Mouse (Mus musculus) heart, embryonic 11.5 days (tissue): ENCODE measurements around the gene Wdr12. TPM values are rescaled to one million over a fixed set of nuclear protein-coding genes. Genes with fewer than 3 reads are reported as not detected.
"Not testable (repeated sequence)": the region's sequence is repeated elsewhere in the genome, so short reads cannot be mapped to it uniquely, and the experiment has no call there.

ENCODE experiments used
- ATAC-seq: fragments of 200-750 bp; cut with Nextera tagmentation; replicated peaks from 2 replicates; pipeline ENCODE4 v1.8.0; 2017; ENCODE audit warnings: moderate library complexity; ENCODE audit not compliant: insufficient number of reproducible peaks, low FRiP score, low TSS enrichment
- H3K27ac ChIP-seq: fragments of 300-500 bp; sonication (generic); 2 replicates; pipeline ENCODE4 v1.5.1; 2014; ENCODE audit warnings: mild to moderate bottlenecking, low read depth, low read length
- H3K27me3 ChIP-seq: fragments of 300-500 bp; sonication (generic); 2 replicates; pipeline ENCODE4 v1.6.1; 2014; ENCODE audit warnings: mild to moderate bottlenecking, low read length, mixed read lengths; ENCODE audit not compliant: control insufficient read depth, insufficient read depth
- H3K36me3 ChIP-seq: fragments of 300-500 bp; sonication (generic); 2 replicates; pipeline ENCODE4 v1.6.1; 2014; ENCODE audit warnings: mild to moderate bottlenecking, low read length, moderate library complexity, mixed read lengths; ENCODE audit not compliant: control insufficient read depth, insufficient read depth
- H3K4me1 ChIP-seq: fragments of 300-500 bp; sonication (generic); 2 replicates; pipeline ENCODE4 v1.6.1; 2014; ENCODE audit warnings: low read length; ENCODE audit not compliant: control insufficient read depth, insufficient read depth
- H3K4me2 ChIP-seq: fragments of 300-500 bp; sonication (generic); 2 replicates; pipeline ENCODE4 v1.6.1; 2014; ENCODE audit warnings: mild to moderate bottlenecking, moderate library complexity
- H3K4me3 ChIP-seq: fragments of 300-500 bp; sonication (generic); 2 replicates; pipeline ENCODE4 v1.5.1; 2014; ENCODE audit warnings: low read depth, low read length
- H3K9ac ChIP-seq: fragments of 300-500 bp; sonication (generic); 2 replicates; pipeline ENCODE4 v1.6.1; 2014; ENCODE audit warnings: mild to moderate bottlenecking, low read depth, low read length, moderate library complexity
- H3K9me3 ChIP-seq: fragments of 300-500 bp; sonication (generic); replicated peaks from 2 replicates; pipeline ENCODE4 v1.6.1; 2016; ENCODE audit warnings: low read length; ENCODE audit not compliant: control insufficient read depth
- WGBS: fragments of 180-500 bp; shearing (Covaris S2); extraction: QIAGEN DNeasy Blood & Tissue Kit; methylation state at CpG from one replicate; pipeline ENCODE4 v1.1.7; 2014; ENCODE audit not compliant: insufficient replicate concordance; 5-methylcytosine and 5-hydroxymethylcytosine counted together
- polyA plus RNA-seq: library from polyadenylated mRNA; unstranded; fragments of >200 nt; fragmentation: Nextera tagmentation; extraction: Ambion mirVana; gene quantifications from 2 replicates; pipeline ENCODE4 v1.2.1, GENCODE M21; 2014

Gene Wdr12
- polyA plus RNA-seq, 1 experiment from 2014 or later = 36.9 TPM

GRCm38 (mm10) chr1:60076411-60076810 is 22.0 kb downstream of the Wdr12 start:
- WGBS = 84% methylated on average over 6 of the region's 6 CpGs
- no peaks in the 10 kb centered on the region for H3K9me3 ChIP-seq
- H3K27me3 ChIP-seq = no peaks in the 10 kb centered on the region
- no peak overlapping the region for H3K9ac ChIP-seq
- H3K4me3 ChIP-seq = no peak overlapping the region
- no peaks in the 10 kb centered on the region for H3K4me1 ChIP-seq
- no peak for ATAC-seq
- H3K4me2 ChIP-seq = no peak overlapping the region
- peaks cover 11% of the 10 kb centered on the region; the same call in 1 of the 2 replicates for H3K36me3 ChIP-seq
- H3K27ac ChIP-seq = no peak overlapping the region

- Histone ChIP-seq H3K27me3 (no peaks in the 10 kb centered on the region), H3K4me1 (no peaks in the 10 kb centered on the region), H3K4me2 (no peak overlapping the region), H3K36me3 (peaks cover 9% of the 10 kb centered on the region; the same call in 1 of the 2 replicates), H3K9me3 (no peaks in the 10 kb centered on the region), H3K9ac (no peak overlapping the region), H3K4me3 (no peak overlapping the region), H3K27ac (no peak overlapping the region)
- WGBS = 72% methylated on average over 3 of the region's 3 CpGs
- ATAC-seq = no peak
Measured at GRCm38 (mm10) chr1:60075590-60075989, 22.9 kb downstream of the Wdr12 start.

DNA sequence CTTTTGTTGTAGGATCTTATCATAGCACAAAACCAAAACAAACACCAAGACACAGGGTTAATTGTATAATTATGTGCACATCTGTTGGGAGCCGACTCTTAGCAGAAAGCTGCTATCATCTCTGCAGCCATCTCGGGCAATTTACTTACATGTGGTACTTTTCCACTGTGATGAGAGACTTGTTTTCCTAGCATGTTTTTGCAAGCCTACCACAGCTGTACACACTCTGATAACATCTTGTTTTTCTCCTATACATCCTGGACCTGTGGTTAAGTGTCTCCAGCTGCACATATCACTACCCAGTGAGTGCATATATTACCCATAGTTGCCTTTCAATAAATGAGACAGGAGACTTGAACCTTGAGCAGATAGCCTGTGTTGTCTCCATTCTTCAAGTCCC is 23.5 kb downstream of the Wdr12 start:
- no peak overlapping the region for H3K27ac ChIP-seq

DNA sequence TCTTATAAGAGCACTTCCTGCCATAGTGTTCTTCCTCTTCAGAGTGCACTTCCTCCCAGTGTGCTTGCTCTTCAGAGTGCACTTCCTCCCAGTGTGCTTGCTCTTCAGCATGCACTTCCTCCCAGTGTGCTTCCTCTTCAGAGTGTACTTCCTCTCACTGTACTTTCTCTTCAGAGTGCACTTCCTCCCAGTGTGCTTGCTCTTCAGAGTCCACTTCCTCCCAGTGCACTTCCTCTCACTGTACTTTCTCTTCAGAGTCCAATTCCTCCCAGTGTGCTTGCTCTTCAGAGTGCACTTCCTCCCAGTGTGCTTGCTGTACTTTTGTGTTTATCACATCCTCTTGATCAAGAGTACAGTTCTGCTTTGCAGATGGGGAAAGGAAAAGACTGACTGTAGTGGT is 27.7 kb downstream of the Wdr12 start:
- not testable (repeated sequence) for H3K27ac ChIP-seq

More for the DNA sequence above, 23.5 kb downstream of the Wdr12 start:
- 78% methylated on average over 2 of the region's 2 CpGs for WGBS
- Histone ChIP-seq H3K36me3 (0 out of 2 replicates have a peak, but pooled peaks cover 5% of the 10 kb centered on the region), H3K27me3 (no peaks in the 10 kb centered on the region), H3K4me2 (no peak overlapping the region), H3K9ac (no peak overlapping the region), H3K9me3 (no peaks in the 10 kb centered on the region), H3K4me3 (no peak overlapping the region), H3K4me1 (no peaks in the 10 kb centered on the region)
- no peak for ATAC-seq

GRCm38 (mm10) chr1:60056310-60056709 is 42.1 kb downstream of the Wdr12 start:
- Histone ChIP-seq H3K4me1 (no peaks in the 10 kb centered on the region), H3K36me3 (no peaks in the 10 kb centered on the region), H3K9ac (no peak overlapping the region), H3K4me2 (no peak overlapping the region), H3K27me3 (no peaks in the 10 kb centered on the region), H3K9me3 (no peaks in the 10 kb centered on the region), H3K4me3 (no peak overlapping the region), H3K27ac (no peak overlapping the region)
- 81% methylated on average over 3 of the region's 3 CpGs for WGBS
- no peak for ATAC-seq

More for the DNA sequence above, 27.7 kb downstream of the Wdr12 start:
- not testable (repeated sequence) for H3K9me3 ChIP-seq, H3K36me3 ChIP-seq, H3K9ac ChIP-seq, ATAC-seq, H3K4me3 ChIP-seq, H3K27me3 ChIP-seq, H3K4me1 ChIP-seq, H3K4me2 ChIP-seq

DNA sequence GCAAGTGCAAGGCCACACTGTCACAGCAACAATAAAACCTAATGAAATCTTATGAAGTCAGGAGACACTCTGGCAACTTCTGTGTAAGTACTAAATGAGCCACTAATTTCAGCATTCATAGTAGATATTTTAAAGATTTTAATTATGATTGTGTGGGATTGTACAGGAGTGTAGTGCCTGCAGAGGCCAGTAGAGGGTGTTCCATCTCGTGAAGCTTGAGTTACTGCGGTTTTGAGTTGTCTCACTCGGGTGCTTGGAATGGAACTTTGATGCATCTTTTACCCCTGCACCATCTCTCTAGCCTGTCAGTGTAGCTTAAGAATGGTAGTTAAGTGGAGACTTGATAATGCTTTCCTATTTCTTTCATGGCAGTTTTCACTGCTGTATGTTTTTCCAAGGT is 43.8 kb downstream of the Wdr12 start:
- 39% methylated on average over 3 of the region's 3 CpGs for WGBS

GRCm38 (mm10) chr1:60047481-60047880 is 51.0 kb downstream of the Wdr12 start:
- not testable (repeated sequence) for H3K36me3 ChIP-seq, H3K9me3 ChIP-seq, H3K4me1 ChIP-seq, H3K27me3 ChIP-seq, ATAC-seq, H3K9ac ChIP-seq, H3K4me2 ChIP-seq, H3K4me3 ChIP-seq, H3K27ac ChIP-seq
- 89% methylated on average over 5 of the region's 5 CpGs for WGBS

More for the DNA sequence above, 43.8 kb downstream of the Wdr12 start:
- Histone ChIP-seq H3K4me1 (no peaks in the 10 kb centered on the region), H3K9me3 (no peaks in the 10 kb centered on the region), H3K36me3 (no peaks in the 10 kb centered on the region), H3K4me3 (no peak overlapping the region), H3K27me3 (no peaks in the 10 kb centered on the region), H3K9ac (no peak overlapping the region), H3K4me2 (no peak overlapping the region), H3K27ac (no peak overlapping the region)
- no peak for ATAC-seq

DNA sequence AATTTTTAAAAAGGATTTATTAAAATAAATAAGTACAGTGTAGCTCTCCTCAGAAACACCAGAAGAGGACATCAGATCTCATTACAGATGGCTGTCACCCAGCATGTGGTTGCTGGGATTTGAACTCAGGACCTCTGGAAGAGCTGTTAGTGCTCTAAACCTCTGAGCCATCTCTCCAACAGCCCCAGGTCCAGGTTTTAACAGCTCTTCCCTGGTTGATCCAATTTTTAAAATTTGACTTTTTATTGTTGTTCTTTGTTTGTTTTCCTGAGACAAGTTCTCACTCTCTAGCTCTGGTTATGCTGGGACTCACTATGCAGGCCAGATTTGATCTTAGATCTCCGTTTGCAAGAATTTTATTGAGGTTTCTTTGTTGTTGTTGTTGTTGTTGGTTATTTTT is 53.9 kb downstream of the Wdr12 start:
- no peak overlapping the region for H3K4me3 ChIP-seq
- H3K4me2 ChIP-seq = no peak overlapping the region
- peaks cover 10% of the 10 kb centered on the region for H3K27me3 ChIP-seq
- H3K4me1 ChIP-seq = 0 out of 2 replicates have a peak, but pooled peaks cover 3% of the 10 kb centered on the region
- 74% methylated on average over 1 of the region's 1 CpGs for WGBS
- ATAC-seq = no peak
- no peaks in the 10 kb centered on the region for H3K36me3 ChIP-seq
- H3K9me3 ChIP-seq = no peaks in the 10 kb centered on the region
- no peak overlapping the region for H3K9ac ChIP-seq
- H3K27ac ChIP-seq = no peak overlapping the region

DNA sequence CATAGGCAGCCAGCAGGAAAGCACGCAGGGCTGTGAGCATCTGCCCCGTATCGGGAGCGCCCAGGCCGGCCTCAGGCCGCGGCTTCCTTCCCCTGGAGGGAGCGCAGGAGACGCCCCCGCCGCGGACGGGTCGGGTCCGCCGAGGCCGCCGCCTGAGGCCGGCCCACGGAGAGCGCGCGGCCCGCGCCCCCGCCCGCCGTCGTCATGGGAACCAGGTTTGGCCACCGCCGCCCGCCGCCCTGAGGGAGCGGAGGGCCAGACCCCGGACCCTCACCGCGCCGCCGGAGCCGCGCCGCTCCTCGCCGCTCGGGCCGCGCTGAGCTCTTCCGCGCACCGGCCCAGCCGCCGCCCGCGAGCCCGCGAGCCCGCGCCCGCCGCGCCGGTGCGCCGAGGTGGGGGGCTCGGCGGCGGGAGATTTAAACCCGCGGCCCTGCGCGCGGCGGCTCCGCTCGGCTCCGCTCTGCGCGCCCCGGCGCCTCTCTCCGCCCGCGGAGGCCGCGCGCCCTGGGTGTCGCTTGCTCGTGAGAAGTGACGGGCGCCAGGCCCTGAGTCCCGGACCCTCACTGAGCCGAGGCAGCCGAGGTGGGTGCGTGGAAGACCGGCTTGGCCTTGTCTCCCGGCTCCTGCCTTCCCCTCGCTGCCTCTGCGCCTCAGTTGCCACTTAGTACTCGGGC is 55.5 kb downstream of the Wdr12 start, which contains the start of gene Ica1l:
Gene Ica1l (minus strand): TSS at position 389 of the 674 bp plus-strand sequence.
- ATAC-seq = peak; percentile 68
- Histone ChIP-seq H3K4me1 (0 out of 2 replicates have a peak, but pooled peaks cover 3% of the 10 kb centered on the region), H3K9me3 (no peaks in the 10 kb centered on the region), H3K4me3 (peak within 1 kb of the TSS; percentile 66), H3K36me3 (no peaks in the 10 kb centered on the region), H3K9ac (peak within 1 kb of the TSS; percentile 63; the same call in 1 of the 2 replicates), H3K4me2 (peak within 1 kb of the TSS; percentile 87), H3K27me3 (peaks cover 10% of the 10 kb centered on the region), H3K27ac (no peak within 1 kb of the TSS)
- WGBS = under 1% methylated on average over 84 of the region's 99 CpGs
